Mouse (Mus musculus) heart, embryonic 11.5 days (tissue): ENCODE measurements around the gene Fam209. TPM values are rescaled to one million over a fixed set of nuclear protein-coding genes. Genes with fewer than 3 reads are reported as not detected.

ENCODE experiments used
- ATAC-seq: fragments of 200-750 bp; cut with Nextera tagmentation; replicated peaks from 2 replicates; pipeline ENCODE4 v1.8.0; 2017; ENCODE audit warnings: moderate library complexity; ENCODE audit not compliant: insufficient number of reproducible peaks, low FRiP score, low TSS enrichment
- H3K27ac ChIP-seq: fragments of 300-500 bp; sonication (generic); 2 replicates; pipeline ENCODE4 v1.5.1; 2014; ENCODE audit warnings: mild to moderate bottlenecking, low read depth, low read length
- H3K27me3 ChIP-seq: fragments of 300-500 bp; sonication (generic); 2 replicates; pipeline ENCODE4 v1.6.1; 2014; ENCODE audit warnings: mild to moderate bottlenecking, low read length, mixed read lengths; ENCODE audit not compliant: control insufficient read depth, insufficient read depth
- H3K36me3 ChIP-seq: fragments of 300-500 bp; sonication (generic); 2 replicates; pipeline ENCODE4 v1.6.1; 2014; ENCODE audit warnings: mild to moderate bottlenecking, low read length, moderate library complexity, mixed read lengths; ENCODE audit not compliant: control insufficient read depth, insufficient read depth
- H3K4me1 ChIP-seq: fragments of 300-500 bp; sonication (generic); 2 replicates; pipeline ENCODE4 v1.6.1; 2014; ENCODE audit warnings: low read length; ENCODE audit not compliant: control insufficient read depth, insufficient read depth
- H3K4me2 ChIP-seq: fragments of 300-500 bp; sonication (generic); 2 replicates; pipeline ENCODE4 v1.6.1; 2014; ENCODE audit warnings: mild to moderate bottlenecking, moderate library complexity
- H3K4me3 ChIP-seq: fragments of 300-500 bp; sonication (generic); 2 replicates; pipeline ENCODE4 v1.5.1; 2014; ENCODE audit warnings: low read depth, low read length
- H3K9ac ChIP-seq: fragments of 300-500 bp; sonication (generic); 2 replicates; pipeline ENCODE4 v1.6.1; 2014; ENCODE audit warnings: mild to moderate bottlenecking, low read depth, low read length, moderate library complexity
- H3K9me3 ChIP-seq: fragments of 300-500 bp; sonication (generic); replicated peaks from 2 replicates; pipeline ENCODE4 v1.6.1; 2016; ENCODE audit warnings: low read length; ENCODE audit not compliant: control insufficient read depth
- WGBS: fragments of 180-500 bp; shearing (Covaris S2); extraction: QIAGEN DNeasy Blood & Tissue Kit; methylation state at CpG from one replicate; pipeline ENCODE4 v1.1.7; 2014; ENCODE audit not compliant: insufficient replicate concordance; 5-methylcytosine and 5-hydroxymethylcytosine counted together
- polyA plus RNA-seq: library from polyadenylated mRNA; unstranded; fragments of >200 nt; fragmentation: Nextera tagmentation; extraction: Ambion mirVana; gene quantifications from 2 replicates; pipeline ENCODE4 v1.2.1, GENCODE M21; 2014

Fam209 gene
- 0.24 and 0.68 TPM in 2 replicates for polyA plus RNA-seq

- no peak within 1 kb of the TSS for H3K4me2 ChIP-seq
- 87% methylated on average over 11 of the region's 11 CpGs for WGBS
- no peaks in the 10 kb centered on the region for H3K27me3 ChIP-seq
- no peak for ATAC-seq
- no peak within 1 kb of the TSS for H3K9ac ChIP-seq
- peaks cover 6% of the 10 kb centered on the region for H3K4me1 ChIP-seq
- H3K4me3 ChIP-seq, result no peak within 1 kb of the TSS
- H3K27ac ChIP-seq, result no peak within 1 kb of the TSS
- H3K36me3 ChIP-seq, result peaks cover 10% of the 10 kb centered on the region; the same call in 1 of the 2 replicates
- H3K9me3 ChIP-seq, result no peaks in the 10 kb centered on the region
Measured at GRCm38 (mm10) chr2:172472318-172472717, at the start of gene Fam209. Fam209 (plus strand) TSS chr2:172472520.

GRCm38 (mm10) chr2:172430609-172431008 is 41.7 kb upstream of the Fam209 start:
- no peak overlapping the region for H3K4me2 ChIP-seq
- peak; percentile 85 for ATAC-seq
- 0 out of 2 replicates have a peak, but pooled peaks cover 2% of the 10 kb centered on the region for H3K27me3 ChIP-seq
- 0 out of 2 replicates have a peak overlapping the region, but pooled peaks have one; percentile 32 for H3K27ac ChIP-seq
- H3K4me1 ChIP-seq, result peaks cover 10% of the 10 kb centered on the region
- H3K4me3 ChIP-seq, result no peak overlapping the region
- no peaks in the 10 kb centered on the region for H3K36me3 ChIP-seq
- 25% methylated on average over 1 of the region's 1 CpGs for WGBS
- no peak overlapping the region for H3K9ac ChIP-seq
- H3K9me3 ChIP-seq, result no peaks in the 10 kb centered on the region

DNA sequence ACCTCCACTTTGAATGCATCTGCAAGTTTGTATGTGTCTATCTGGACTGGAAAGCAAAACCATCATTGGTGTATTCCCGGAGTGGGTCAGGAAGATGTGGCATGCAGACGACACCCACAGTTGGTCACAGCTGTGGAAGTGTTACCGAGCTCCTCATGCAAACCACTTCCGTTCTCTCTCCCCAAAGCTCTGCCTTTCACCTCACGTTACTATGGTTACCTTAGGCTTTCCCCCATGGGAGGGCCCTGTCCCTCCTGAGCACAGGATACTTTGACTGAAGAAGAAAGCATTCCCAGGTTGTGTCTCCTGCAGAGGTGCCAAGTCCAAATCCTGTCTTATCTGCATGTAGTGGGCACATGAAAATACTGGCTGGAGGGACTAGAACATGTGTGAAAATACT is 38.6 kb upstream of the Fam209 start:
- Histone ChIP-seq H3K9me3 (no peaks in the 10 kb centered on the region), H3K4me3 (no peak overlapping the region), H3K4me1 (peaks cover 10% of the 10 kb centered on the region), H3K36me3 (no peaks in the 10 kb centered on the region), H3K27me3 (0 out of 2 replicates have a peak, but pooled peaks cover 2% of the 10 kb centered on the region), H3K9ac (no peak overlapping the region), H3K4me2 (no peak overlapping the region), H3K27ac (no peak overlapping the region)
- 34% methylated on average over 5 of the region's 5 CpGs for WGBS
- ATAC-seq, result no peak

DNA sequence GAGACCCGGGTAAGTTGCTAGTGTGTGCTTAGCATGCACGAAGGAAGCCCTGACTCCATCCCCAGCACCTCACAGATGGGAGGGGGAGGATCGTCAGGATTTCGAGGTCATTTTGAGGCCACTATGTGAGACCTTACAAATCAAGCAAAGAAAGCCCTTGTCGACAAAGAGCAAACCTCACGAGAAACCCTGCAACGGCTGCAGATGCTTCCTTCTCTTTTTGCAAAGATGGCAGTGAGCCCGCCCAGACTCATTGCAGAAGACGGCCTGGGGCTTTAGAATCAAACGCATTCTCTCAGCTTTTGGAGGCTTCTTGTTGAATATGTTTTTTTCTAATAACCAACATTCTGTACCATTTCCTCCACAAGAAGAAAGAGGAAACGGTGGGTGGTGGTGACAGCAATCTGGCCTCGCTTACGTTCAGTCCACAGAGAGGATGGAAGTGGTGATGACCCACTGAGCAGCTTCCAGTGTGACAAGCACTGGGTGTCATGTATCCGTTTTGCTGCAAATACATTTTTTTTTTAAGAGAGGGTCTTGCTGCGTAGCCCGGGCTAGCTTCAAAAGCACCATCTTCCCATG is 34.9 kb upstream of the Fam209 start:
- Histone ChIP-seq H3K27me3 (0 out of 2 replicates have a peak, but pooled peaks cover 2% of the 10 kb centered on the region), H3K4me2 (no peak overlapping the region), H3K27ac (no peak overlapping the region), H3K36me3 (no peaks in the 10 kb centered on the region), H3K4me1 (peaks cover 13% of the 10 kb centered on the region), H3K4me3 (no peak overlapping the region), H3K9me3 (no peaks in the 10 kb centered on the region), H3K9ac (no peak overlapping the region)
- 65% methylated on average over 16 of the region's 16 CpGs for WGBS
- no peak for ATAC-seq

DNA sequence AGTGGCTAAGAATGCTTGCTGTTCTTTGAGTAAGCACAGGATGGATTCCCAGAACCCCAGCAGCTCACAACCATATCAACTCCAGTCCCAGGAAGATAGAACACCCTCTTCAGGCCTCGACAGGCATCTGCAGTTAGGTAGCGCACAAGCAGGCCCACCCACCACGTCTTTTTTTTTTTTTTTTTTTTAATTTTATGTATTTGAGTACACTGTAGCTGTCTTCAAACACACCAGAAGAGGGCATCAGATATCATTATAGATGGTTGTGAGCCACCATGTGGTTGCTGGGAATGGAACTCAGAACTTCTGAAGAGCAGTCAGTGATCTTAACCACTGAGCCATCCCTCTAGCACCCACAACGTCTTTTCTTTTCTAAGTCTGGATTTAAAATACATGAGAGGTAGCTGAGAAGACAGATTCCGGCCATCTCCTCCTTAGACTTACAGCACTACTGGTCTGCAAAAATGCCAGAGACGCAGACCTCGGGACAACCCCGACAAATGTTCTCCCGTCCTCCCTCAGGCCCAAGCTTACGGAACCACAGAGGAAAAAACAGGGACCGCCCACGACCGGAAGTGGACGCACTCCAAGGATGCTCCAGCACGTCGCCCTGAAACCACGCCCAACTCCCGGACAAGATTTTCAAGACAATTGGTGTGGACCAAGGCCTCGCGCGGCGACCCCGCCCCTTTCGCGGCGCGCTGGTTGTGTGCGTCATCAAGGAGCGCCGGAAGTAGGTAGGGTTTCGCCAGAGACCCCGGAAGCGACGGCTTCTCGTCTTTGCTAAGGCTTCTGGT is 32.3 kb upstream of the Fam209 start, which contains the start of gene Rtf2:
TSS of gene Rtf2 (plus strand) at position 714 of the 797 bp plus-strand sequence.
- Histone ChIP-seq H3K4me3 (peak within 1 kb of the TSS; percentile 88), H3K27ac (peak within 1 kb of the TSS; percentile 54; the same call in 1 of the 2 replicates), H3K9me3 (no peaks in the 10 kb centered on the region)

DNA sequence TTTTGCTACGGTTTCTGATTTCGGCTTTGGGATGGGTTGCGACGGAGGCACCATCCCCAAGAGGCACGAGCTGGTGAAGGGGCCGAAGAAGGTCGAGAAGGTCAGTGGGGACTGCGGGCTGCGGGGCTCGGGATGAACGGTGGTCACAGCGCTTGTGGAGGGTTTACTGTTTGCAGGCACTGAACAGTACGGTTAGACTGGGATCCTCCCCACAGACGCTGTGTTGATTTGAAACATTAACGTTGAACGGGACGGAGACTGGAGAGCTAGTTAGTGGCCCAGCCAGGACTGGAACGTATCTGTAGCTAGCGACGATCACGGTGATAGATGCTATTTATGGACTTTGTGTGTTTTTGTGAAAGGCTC is 31.7 kb upstream of the Fam209 start:
- H3K27ac ChIP-seq, result no peak overlapping the region
- H3K27me3 ChIP-seq, result no peaks in the 10 kb centered on the region

More for the DNA sequence above, 32.3 kb upstream of the Fam209 start, which contains the start of gene Rtf2:
- Histone ChIP-seq H3K36me3 (no peaks in the 10 kb centered on the region), H3K4me1 (peaks cover 13% of the 10 kb centered on the region), H3K4me2 (peak within 1 kb of the TSS; percentile 93), H3K27me3 (no peaks in the 10 kb centered on the region), H3K9ac (peak within 1 kb of the TSS; percentile 77)
- WGBS, result 2% methylated on average over 35 of the region's 35 CpGs
- peak; percentile 93 for ATAC-seq

GRCm38 (mm10) chr2:172441176-172441575 is 31.1 kb upstream of the Fam209 start:
- ATAC-seq, result no peak
- WGBS, result 30% methylated on average over 6 of the region's 6 CpGs
- peak overlapping the region; percentile 93 for H3K4me2 ChIP-seq
- H3K27ac ChIP-seq, result no peak overlapping the region
- H3K9me3 ChIP-seq, result no peaks in the 10 kb centered on the region
- peak overlapping the region; percentile 88 for H3K4me3 ChIP-seq
- H3K4me1 ChIP-seq, result peaks cover 13% of the 10 kb centered on the region
- H3K27me3 ChIP-seq, result no peaks in the 10 kb centered on the region
- H3K9ac ChIP-seq, result peak overlapping the region; percentile 77
- peaks cover 3% of the 10 kb centered on the region for H3K36me3 ChIP-seq

More for the DNA sequence above, 31.7 kb upstream of the Fam209 start:
- Histone ChIP-seq H3K4me3 (peak overlapping the region; percentile 88), H3K9me3 (no peaks in the 10 kb centered on the region), H3K9ac (peak overlapping the region; percentile 77), H3K4me1 (peaks cover 13% of the 10 kb centered on the region), H3K4me2 (peak overlapping the region; percentile 93), H3K36me3 (no peaks in the 10 kb centered on the region)
- peak; percentile 21; the same call in 1 of the 2 replicates for ATAC-seq
- under 1% methylated on average over 21 of the region's 21 CpGs for WGBS

GRCm38 (mm10) chr2:172445617-172446016 is 26.7 kb upstream of the Fam209 start:
- Histone ChIP-seq H3K4me2 (no peak overlapping the region), H3K9ac (no peak overlapping the region), H3K4me1 (peaks cover 8% of the 10 kb centered on the region), H3K27me3 (no peaks in the 10 kb centered on the region), H3K36me3 (peaks cover 24% of the 10 kb centered on the region), H3K9me3 (no peaks in the 10 kb centered on the region), H3K4me3 (no peak overlapping the region), H3K27ac (no peak overlapping the region)
- WGBS, result 87% methylated on average over 4 of the region's 4 CpGs
- no peak for ATAC-seq
